Mouse (Mus musculus): ENCODE measurements around the gene Bmp4.

Gene Bmp4

DNA sequence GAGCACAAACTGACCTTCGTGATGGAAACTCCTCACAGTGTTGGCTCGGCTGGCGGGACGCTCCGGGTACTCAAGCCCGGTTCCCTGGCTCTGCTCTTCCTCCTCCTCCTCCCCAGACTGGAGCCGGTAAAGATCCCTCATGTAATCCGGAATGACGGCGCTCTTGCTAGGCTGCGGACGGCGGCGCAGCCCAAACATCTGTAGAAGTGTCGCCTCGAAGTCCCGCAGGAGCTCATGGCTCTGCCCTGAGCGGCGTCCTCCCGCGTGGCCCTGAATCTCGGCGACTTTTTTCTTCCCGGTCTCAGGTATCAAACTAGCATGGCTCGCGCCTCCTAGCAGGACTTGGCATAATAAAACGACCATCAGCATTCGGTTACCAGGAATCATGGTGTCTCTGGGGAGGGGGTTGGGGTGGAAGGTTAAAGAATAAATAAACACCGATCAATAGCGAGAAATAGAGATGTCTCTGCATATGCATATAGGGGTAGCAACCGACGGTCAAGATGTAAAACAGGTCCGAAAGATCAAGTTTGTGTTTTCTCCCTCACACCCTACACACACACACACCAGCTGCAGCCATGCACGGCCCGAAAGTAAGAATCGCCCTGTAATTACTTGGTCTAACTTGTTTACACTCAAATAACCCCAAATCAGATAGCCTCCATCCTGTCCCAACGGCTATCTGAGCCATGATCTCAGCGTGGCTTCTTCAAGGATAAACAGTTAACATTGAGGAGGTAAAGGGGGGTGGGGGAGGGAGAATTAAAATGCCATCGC, 4.6 kb downstream of the Bmp4 start:
- no peak for DNase-seq (ENCODE audit: low spot score in 2 of 2)

DNA sequence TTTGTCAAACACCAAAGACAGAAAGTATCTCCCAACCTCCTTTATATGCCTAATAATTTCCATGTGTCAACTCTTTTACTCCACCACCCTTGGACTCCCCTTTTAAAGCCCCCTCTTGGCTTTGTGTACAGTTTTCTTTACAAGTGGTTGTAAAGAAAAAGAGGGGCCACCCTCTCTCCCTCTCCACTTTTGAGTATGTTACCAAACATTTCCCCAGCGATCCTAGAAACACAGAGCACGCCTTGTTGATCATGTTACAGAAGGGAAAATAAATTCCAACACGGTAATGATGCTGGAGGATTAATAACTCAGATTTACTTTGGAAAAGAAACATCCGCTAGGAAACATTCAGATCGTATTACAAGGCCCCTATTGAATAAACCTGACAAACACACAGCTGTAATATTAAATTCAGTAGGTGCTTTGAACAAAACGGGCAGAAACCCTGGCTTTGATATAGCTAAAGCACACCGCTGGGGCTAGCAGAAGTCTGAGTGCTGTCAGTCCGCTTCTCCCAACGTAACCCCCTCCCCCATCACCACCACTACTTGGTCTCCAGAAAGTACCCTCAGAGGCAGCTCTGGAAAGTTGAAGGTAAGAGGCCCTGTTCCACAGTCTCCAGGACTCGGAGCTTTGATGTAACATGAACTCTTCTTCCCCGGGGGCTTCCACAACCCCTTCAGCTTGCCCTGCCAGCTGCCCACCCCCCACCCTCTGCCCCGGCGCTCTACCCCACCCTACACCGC, 5.3 kb downstream of the Bmp4 start:
- DNase-seq (ENCODE audit: low spot score in 2 of 2): no peak

DNA sequence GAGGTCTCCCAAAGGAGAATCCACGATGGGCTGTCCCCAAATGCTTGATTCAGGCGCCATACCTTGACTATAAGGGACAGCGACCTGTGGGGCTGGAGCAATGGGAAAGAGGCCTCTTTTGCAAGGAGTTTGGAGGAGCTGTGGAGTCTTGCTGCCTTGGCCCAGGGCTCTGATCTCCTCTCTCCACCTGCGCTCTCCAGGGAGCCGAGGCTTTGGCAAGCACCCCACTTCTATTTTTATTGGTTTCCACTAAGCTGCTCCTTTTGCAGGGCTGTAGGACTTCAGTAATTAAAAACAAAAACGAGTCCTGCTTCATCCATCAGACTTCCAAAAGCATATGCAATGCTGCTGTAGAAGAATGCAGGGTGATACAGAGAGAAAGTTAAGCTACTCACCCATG, 9.0 kb downstream of the Bmp4 start:
- no peak for DNase-seq (ENCODE audit: low spot score in 2 of 2)

DNA sequence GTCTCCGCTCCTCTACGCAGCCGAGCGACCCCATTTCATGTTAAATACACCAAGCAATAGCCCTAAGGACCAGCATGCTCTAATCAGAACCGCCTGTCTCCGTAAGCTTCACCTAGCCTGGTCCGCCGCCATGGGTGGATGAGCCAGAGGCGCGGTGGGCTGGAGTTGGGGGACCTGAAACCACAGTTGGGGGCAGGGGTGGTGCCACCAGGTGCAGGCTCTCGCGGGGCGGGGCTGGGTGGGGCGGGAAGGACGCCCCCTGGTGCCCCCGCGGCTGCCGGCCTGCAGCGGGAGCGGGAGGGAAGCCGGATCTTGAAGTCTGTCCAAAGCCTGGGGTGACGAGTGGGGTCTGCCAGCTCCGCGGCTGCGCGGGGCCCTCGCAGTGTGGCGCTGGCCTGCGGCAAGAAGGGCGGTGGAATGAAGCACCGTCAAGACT, 10.2 kb downstream of the Bmp4 start:
- no peak for DNase-seq (ENCODE audit: low spot score in 2 of 2)

DNA sequence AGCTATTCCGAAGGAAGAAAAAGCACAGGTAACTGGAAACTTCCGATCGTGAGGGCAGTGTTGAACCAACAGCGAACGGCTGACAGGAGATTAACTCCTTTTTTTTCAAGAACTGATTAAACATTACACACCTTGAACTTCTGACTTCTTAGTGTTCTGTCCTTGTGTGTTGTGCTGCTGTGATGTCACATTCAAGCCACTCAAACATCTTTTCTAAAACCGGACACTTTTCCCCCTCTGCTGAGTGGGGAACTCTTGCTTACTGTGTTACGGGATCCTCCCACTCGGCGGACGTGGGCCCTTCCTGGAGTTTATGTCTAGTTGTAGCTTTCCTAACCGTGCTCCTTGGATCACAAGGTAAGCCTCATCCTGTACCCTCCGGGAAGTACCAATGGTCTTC, 11.2 kb downstream of the Bmp4 start, which contains the start of gene Gm15217:
Gene Gm15217, plus strand, starts transcription at position 130 of the 400 bp plus-strand sequence.
- DNase-seq (ENCODE audit: low spot score in 2 of 2): no peak

DNA sequence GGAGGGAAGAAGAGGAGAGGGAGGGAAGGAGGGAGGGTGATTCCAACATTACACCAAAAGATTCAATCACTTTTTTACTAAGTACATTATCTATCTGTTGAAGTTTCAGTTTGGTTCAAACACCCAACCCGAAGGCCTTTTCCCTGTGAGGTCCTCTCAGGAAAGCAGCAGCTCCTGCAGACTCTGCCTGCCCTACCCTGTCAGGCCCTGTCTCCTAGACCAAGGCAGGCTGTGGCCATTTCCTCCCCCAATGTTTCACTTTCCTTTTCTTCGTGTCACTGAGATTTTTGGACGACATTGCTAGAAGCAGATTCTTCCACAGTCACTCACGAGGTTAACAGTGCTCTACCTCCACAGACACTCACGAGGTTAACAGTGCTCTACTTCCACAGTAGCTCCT, 14.7 kb downstream of the Bmp4 start:
- no peak for DNase-seq (ENCODE audit: low spot score in 2 of 2)

DNA sequence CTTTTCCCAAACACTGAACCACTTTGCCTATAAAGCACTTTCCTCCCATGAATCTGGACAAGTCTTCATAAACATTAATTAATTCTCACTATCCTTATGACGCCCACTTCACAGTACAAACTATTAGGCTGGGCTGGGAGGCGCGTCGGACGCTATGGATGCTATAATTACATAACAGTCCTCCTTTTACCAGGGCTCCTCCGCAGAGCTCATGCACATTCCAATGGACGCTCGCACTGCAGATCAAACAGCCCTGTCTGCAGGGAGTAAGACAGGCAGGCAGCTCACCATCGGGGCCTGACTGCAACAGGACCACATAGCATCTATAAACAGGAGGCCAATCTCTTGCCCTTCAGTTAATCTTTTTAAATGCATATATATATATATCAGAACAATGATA, 18.0 kb downstream of the Bmp4 start:
- no peak for DNase-seq (ENCODE audit: low spot score in 2 of 2)

DNA sequence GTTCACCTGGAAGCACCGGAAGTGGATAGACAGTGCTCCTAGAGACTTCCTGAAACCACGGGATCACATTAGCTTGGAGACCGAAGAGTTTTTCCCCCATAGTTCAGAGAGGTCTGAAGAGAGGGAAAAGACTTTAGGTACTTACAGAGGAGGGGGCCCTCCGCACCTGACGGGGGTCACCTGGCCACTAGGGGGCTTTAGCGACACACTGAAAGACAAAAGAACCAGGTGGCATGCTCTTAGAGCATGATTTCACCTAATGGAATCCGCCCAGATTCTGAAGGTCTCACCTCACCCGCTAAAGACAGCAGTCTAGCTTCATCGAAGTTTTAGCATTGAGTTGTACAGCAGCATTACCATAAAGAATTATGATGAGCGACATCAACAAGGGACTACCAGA, 27.3 kb downstream of the Bmp4 start:
- no peak for DNase-seq (ENCODE audit: low spot score in 2 of 2)

DNA sequence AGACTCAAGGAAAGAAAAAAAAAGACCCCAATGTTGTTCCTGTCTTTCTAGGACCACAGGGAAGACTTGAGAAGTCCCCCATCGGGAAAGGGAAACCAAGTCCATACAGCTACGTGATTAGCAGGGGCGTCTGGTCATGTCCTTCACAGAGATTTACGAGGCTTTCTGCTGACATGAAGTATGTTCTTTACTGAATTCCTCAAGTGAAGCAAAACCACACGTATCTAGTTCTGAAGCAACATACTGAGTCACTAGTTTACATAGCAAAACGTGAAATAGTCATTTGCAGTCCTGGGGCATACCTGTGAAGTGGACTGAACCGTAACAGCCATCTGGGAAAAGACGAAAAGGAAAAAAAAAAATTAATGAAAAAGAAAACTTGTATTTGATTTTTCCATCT, 32.8 kb downstream of the Bmp4 start:
- DNase-seq (ENCODE audit: low spot score in 2 of 2): no peak

DNA sequence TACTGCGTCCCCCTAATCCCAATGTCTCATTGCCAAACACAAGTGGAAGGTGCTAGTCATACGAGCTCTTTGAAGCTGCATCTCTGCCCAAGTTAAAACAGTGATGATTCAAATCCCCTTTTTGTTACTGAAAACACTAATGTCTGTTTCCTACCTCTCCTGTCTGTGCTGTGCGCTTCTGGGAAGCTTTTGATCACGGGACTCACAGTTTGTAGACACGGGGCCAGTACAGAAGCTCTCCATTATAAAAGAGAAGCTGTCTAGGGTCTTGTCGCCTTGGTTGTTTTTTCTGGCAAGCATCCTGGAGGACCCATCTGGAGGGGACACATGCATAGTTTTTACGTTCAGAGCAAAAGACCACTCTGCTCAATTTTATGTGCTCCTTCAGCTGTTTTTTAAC, 33.2 kb downstream of the Bmp4 start:
- no peak for DNase-seq (ENCODE audit: low spot score in 2 of 2)

DNA sequence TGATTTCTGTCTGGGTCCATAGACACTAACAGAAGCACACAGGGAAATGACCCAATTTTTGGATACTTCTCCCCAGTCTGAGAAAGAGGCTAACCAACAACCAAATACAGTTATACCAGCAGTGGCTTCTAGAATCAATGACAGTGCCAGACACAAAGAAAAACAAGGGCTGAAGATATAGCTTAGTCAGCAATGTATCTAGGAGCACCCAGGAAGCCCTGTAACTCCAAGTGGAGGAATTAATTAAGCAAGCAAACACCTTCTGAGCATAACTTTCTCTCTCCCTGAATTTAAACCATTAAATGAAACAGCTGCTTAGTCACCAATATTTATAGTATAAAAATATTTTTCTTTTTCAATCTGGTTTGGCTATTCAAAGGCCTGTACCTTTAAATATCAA, 45.7 kb downstream of the Bmp4 start:
- DNase-seq (ENCODE audit: low spot score in 2 of 2): no peak

DNA sequence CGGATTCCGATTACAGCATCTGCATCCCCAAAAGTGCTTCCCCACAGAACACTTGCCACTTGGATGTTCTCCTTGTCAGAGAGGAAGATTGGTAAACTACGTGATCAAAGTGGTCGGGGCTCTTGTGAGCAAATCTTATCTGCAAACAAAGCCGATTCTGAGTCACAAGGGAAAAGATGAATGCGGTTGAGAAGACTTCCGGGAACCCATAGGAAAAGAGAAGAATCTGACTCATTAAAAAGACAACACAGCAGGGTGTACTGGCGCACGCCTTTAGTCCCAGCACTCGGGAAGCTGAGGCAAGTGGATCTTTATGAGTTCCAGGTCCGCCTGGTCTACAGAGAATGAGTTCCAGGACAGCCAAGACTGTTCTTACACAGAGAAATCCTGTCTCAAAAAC, 51.7 kb downstream of the Bmp4 start:
- DNase-seq (ENCODE audit: low spot score in 2 of 2): no peak

Data from urinary bladder, adult 18-20 months (tissue).